Mouse (Mus musculus): ENCODE results near the gene Cacna1c. TPM values are rescaled to one million over a fixed set of nuclear protein-coding genes. Genes with fewer than 3 reads are reported as not detected.

The Cacna1c gene
- polyA plus RNA-seq, 1 experiment from 2014 or later: 13.7 TPM

DNA sequence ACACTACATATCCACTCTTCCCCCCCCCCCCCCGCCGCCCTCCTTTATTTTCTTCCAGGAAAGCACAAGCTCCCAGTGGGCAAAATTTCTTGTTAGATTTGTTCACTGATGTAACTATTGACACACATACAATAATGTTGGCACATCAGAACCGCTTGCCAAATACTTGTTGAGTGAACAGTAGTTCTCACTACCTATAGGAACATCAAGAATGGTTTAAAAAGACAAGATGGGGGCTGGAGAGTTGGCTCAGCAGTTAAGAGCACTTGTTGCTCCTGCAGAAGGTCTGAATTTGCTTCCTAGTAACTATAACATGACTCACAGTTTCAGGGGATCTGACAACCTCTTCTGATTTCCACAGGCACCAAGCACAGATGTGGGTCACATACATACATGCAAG lies 255.2 kb downstream of the Cacna1c start:
- Histone ChIP-seq H3K4me1 (ENCODE audit: control insufficient read depth, insufficient read depth, low read length) (no peaks in the 10 kb centered on the region), H3K4me2 (ENCODE audit: low read depth, low read length) (no peak overlapping the region), H3K9ac (replicated peaks; ENCODE audit: low read depth, low read length) (no peak overlapping the region), H3K4me3 (ENCODE audit: low read depth, low read length) (no peak overlapping the region), H3K27me3 (ENCODE audit: control insufficient read depth, insufficient read depth, low read length) (no peaks in the 10 kb centered on the region), H3K9me3 (ENCODE audit: control insufficient read depth, low read length) (no peaks in the 10 kb centered on the region), H3K36me3 (ENCODE audit: control insufficient read depth, insufficient read depth, low read length) (no peaks in the 10 kb centered on the region), H3K27ac (ENCODE audit: low read depth, low read length) (no peak overlapping the region)
- WGBS: 99% methylated on average over 2 of the region's 3 CpGs
- no peak for ATAC-seq (ENCODE audit: low read depth)

DNA sequence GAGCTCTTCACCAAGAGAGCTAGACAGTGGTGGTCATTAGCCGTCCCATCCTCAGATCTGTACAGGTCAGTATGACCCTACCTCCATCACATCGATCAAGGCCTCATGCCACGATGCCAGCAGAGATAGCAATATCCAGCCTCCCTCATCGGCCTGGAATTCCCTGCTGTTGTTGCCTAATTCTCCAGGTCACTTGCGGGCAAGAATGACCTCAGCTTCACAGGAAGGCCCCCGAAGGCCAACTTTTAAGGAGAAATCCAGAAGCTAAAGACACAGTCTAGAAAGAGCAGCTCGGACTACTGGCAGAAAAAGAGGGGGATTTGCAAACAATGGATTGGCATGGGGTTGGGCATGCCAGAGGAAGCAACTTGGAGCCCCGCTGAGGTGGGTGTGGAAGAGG lies 256.6 kb downstream of the Cacna1c start:
- H3K27ac ChIP-seq (ENCODE audit: low read depth, low read length): no peak overlapping the region
- no peak overlapping the region for H3K4me2 ChIP-seq (ENCODE audit: low read depth, low read length)
- H3K36me3 ChIP-seq (ENCODE audit: control insufficient read depth, insufficient read depth, low read length): no peaks in the 10 kb centered on the region
- H3K9me3 ChIP-seq (ENCODE audit: control insufficient read depth, low read length): no peaks in the 10 kb centered on the region
- H3K4me1 ChIP-seq (ENCODE audit: control insufficient read depth, insufficient read depth, low read length): no peaks in the 10 kb centered on the region
- H3K27me3 ChIP-seq (ENCODE audit: control insufficient read depth, insufficient read depth, low read length): no peaks in the 10 kb centered on the region
- 94% methylated on average over 8 of the region's 8 CpGs for WGBS
- H3K4me3 ChIP-seq (ENCODE audit: low read depth, low read length): no peak overlapping the region
- no peak overlapping the region for H3K9ac ChIP-seq (replicated peaks; ENCODE audit: low read depth, low read length)
- no peak for ATAC-seq (ENCODE audit: low read depth)

DNA sequence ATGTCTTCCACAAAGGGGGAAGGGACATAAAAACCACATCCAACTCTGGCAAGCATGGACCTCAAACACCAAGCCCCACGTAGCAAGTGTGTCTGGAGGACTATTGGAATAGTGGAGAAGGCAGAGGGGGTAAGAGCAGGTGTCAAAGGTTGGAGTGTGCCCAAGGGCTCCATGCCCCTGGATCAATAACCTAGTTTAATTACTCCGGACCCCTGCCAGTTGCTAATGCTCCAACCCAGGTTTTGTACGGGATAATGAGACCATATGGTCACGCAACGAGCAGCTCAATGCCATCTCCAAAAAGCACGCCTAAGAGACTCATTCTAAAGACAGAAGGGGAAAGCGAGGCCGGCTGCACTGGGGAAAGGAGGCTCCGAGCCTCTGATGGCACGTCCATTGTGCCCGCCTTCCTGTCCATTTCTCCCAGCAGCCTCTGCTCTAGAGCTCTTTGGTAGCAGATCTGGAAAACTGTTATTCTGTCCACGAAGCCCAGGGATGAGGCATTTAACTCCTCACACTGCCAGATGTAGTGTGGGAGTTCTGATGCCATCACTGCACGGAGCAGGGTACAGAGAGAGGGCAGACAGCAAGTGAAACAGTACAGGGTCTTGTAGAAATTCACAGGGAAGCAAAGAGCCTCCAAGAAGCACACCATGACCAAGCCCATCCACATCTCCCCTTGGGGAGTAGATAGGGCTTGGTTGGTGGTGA lies 257.7 kb downstream of the Cacna1c start:
- 53% methylated on average over 13 of the region's 13 CpGs for WGBS
- no peak overlapping the region for H3K27ac ChIP-seq (ENCODE audit: low read depth, low read length)
- H3K36me3 ChIP-seq (ENCODE audit: control insufficient read depth, insufficient read depth, low read length): no peaks in the 10 kb centered on the region
- H3K9me3 ChIP-seq (ENCODE audit: control insufficient read depth, low read length): no peaks in the 10 kb centered on the region
- ATAC-seq (ENCODE audit: low read depth): no peak
- H3K4me2 ChIP-seq (ENCODE audit: low read depth, low read length): no peak overlapping the region
- no peak overlapping the region for H3K4me3 ChIP-seq (ENCODE audit: low read depth, low read length)
- H3K4me1 ChIP-seq (ENCODE audit: control insufficient read depth, insufficient read depth, low read length): no peaks in the 10 kb centered on the region
- H3K27me3 ChIP-seq (ENCODE audit: control insufficient read depth, insufficient read depth, low read length): no peaks in the 10 kb centered on the region
- no peak overlapping the region for H3K9ac ChIP-seq (replicated peaks; ENCODE audit: low read depth, low read length)

DNA sequence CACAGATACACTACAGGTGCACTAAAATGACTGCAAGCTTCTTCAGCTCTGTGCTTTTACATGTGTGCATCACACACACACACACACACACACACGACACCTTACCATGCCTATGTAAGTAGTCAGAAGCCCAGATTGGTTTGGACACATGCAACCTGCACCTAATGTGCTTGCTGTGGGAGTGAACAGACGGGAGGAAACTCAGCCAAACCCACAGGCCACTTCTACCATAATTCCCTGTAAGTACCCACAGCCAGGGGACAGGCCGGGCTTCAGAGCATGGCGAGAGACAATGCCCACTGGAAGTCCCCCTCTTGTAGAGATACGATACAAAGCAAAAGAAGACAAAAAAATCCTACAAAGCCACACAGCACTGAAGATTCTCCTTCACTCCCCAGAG lies 258.7 kb downstream of the Cacna1c start:
- no peak overlapping the region for H3K9ac ChIP-seq (replicated peaks; ENCODE audit: low read depth, low read length)
- ATAC-seq (ENCODE audit: low read depth): no peak
- H3K4me3 ChIP-seq (ENCODE audit: low read depth, low read length): no peak overlapping the region
- no peaks in the 10 kb centered on the region for H3K36me3 ChIP-seq (ENCODE audit: control insufficient read depth, insufficient read depth, low read length)
- H3K9me3 ChIP-seq (ENCODE audit: control insufficient read depth, low read length): no peaks in the 10 kb centered on the region
- H3K27ac ChIP-seq (ENCODE audit: low read depth, low read length): no peak overlapping the region
- H3K27me3 ChIP-seq (ENCODE audit: control insufficient read depth, insufficient read depth, low read length): no peaks in the 10 kb centered on the region
- no peak overlapping the region for H3K4me2 ChIP-seq (ENCODE audit: low read depth, low read length)
- H3K4me1 ChIP-seq (ENCODE audit: control insufficient read depth, insufficient read depth, low read length): no peaks in the 10 kb centered on the region
- WGBS: 80% methylated on average over 5 of the region's 5 CpGs

DNA sequence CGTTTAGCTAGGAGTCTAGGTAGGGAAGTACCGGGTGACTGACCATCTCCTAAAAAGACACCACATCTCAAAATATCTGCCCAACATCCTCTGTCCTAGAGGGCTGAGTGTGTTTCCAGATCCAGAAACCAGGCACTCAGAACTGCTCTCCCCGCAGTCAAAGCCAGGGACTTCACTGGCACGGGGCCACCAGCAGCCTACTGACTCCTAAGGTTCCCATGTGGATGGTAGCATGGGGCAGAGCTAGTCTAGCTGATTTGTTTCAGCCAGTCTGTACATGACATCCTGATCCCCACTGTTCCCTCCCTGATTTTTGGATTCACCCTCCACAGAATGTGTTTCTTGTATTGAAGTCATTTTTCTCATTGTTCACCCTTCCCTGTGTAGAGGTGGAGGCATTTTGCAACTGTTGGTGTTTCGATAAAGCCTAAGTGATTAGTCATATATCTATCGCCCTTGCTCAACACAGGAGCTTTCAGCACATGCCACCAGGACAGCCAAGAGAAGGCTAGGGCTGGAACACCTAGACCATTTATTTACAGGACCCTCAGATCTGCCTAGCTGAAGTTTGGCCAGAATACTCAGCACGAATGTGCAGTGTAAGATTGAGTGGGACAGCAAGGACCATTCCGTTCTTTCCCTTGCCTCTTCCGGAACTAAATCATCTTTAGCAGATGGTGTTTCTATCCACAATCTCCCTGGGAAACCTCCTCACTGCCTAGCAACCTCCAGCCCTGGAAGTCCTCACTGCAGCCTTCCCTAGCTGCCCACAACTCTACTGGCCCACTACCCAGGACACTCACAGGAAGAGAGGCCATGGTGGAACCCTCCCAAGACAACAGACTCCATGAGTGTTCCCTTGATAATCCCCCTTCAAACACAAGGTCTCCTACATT lies 260.4 kb downstream of the Cacna1c start:
- Histone ChIP-seq H3K9ac (replicated peaks; ENCODE audit: low read depth, low read length) (no peak overlapping the region), H3K27me3 (ENCODE audit: control insufficient read depth, insufficient read depth, low read length) (no peaks in the 10 kb centered on the region), H3K4me2 (ENCODE audit: low read depth, low read length) (no peak overlapping the region), H3K27ac (ENCODE audit: low read depth, low read length) (no peak overlapping the region), H3K4me3 (ENCODE audit: low read depth, low read length) (no peak overlapping the region), H3K36me3 (ENCODE audit: control insufficient read depth, insufficient read depth, low read length) (no peaks in the 10 kb centered on the region), H3K4me1 (ENCODE audit: control insufficient read depth, insufficient read depth, low read length) (no peaks in the 10 kb centered on the region), H3K9me3 (ENCODE audit: control insufficient read depth, low read length) (no peaks in the 10 kb centered on the region)
- WGBS: 82% methylated on average over 9 of the region's 9 CpGs
- ATAC-seq (ENCODE audit: low read depth): no peak

DNA sequence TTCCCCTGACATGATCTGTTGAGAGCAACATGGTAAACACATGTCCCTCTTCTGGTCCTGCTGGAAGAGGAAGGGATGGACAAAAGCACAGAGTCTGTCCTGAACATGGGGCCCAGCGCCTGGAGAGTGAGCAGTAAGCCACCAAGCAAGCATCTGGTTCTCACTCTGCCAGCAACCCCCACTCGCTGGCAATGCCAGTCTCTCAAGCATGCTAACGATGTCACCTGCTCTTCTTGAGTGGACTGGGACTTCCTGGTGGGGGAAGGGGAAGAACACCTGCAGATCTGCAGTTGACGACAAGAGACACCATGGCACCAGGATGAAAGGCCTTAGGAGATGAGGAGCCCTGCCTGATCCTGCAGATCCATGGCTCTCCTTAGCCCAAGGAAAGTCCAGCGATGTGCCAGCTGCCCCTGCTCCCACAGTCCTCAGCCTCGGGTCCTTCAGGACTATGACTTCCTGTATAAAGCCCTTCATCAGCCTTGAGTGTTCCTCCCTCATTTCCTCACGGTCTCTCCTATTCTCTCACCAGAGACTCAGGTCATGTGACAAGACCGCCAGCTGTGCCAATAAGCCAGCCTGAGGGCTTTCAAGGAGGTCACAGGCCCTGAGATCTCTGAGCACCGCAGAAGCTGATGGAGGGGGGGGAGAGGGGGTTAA lies 261.8 kb downstream of the Cacna1c start:
- Histone ChIP-seq H3K4me1 (ENCODE audit: control insufficient read depth, insufficient read depth, low read length) (no peaks in the 10 kb centered on the region), H3K4me2 (ENCODE audit: low read depth, low read length) (no peak overlapping the region), H3K27ac (ENCODE audit: low read depth, low read length) (no peak overlapping the region), H3K27me3 (ENCODE audit: control insufficient read depth, insufficient read depth, low read length) (no peaks in the 10 kb centered on the region), H3K9me3 (ENCODE audit: control insufficient read depth, low read length) (no peaks in the 10 kb centered on the region), H3K36me3 (ENCODE audit: control insufficient read depth, insufficient read depth, low read length) (no peaks in the 10 kb centered on the region), H3K9ac (replicated peaks; ENCODE audit: low read depth, low read length) (no peak overlapping the region), H3K4me3 (ENCODE audit: low read depth, low read length) (no peak overlapping the region)
- WGBS: 70% methylated on average over 9 of the region's 9 CpGs
- ATAC-seq (ENCODE audit: low read depth): no peak

DNA sequence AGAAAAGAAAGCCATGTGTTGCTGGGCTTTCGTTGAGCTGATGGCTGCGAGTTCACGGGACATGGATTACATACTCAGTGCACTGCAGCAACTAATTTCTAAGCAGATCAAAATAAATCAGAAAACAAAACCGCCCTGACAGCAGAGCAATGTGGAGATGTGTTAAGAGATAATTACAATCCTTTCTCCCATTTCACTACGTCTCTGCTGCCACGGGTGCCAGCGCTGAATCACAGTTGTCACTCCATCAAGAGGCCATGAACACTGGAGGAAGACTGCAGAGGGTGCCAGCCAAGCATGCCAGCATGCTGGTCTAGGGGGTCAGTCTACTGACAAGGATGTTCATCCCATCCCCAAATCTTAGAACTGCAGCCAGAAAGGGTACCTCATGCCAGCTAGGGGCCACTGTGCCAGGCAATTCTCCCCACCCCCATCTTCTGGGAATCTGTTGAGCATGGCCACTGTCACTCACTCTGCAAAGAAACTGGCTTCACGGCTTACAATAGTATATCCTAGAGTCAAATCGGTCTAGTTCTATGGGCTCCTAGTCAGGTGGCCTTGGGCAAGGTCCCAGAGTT lies 263.1 kb downstream of the Cacna1c start:
- ATAC-seq (ENCODE audit: low read depth): no peak
- 90% methylated on average over 9 of the region's 9 CpGs for WGBS
- Histone ChIP-seq H3K27me3 (ENCODE audit: control insufficient read depth, insufficient read depth, low read length) (no peaks in the 10 kb centered on the region), H3K4me2 (ENCODE audit: low read depth, low read length) (no peak overlapping the region), H3K27ac (ENCODE audit: low read depth, low read length) (no peak overlapping the region), H3K9me3 (ENCODE audit: control insufficient read depth, low read length) (no peaks in the 10 kb centered on the region), H3K4me3 (ENCODE audit: low read depth, low read length) (no peak overlapping the region), H3K36me3 (ENCODE audit: control insufficient read depth, insufficient read depth, low read length) (no peaks in the 10 kb centered on the region), H3K4me1 (ENCODE audit: control insufficient read depth, insufficient read depth, low read length) (no peaks in the 10 kb centered on the region), H3K9ac (replicated peaks; ENCODE audit: low read depth, low read length) (no peak overlapping the region)

DNA sequence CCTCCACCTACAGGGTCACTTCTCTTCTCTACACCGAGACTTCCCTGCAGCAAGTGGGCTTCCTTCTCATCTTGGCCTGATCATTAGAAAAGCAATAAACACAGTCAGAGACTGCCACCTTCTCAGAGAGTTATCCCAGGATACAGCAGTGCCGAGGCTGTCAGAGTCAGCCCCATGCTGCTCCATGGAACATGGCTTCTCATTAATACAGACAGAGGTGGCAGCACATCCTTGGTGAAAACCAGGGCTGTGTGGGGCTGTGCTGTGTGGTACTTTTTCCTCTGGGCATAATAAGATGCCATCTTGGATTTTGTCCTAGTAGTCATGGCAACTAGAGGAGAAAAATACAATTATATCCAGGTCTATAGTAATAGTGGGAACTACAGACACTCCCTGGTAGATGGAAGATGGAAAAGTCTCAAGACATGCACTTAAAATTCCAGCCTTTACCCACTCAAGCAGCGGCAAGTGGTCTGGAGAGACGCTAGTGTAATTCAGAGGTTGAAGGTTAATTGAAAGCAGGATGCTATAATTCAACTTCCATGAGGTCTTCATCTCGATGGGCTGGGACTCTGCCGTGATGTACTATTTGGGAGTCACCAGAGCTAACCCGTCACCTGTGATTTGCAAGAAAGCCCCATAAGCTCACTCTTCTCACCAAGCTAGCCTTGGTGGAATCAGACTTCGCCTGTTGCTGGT lies 264.1 kb downstream of the Cacna1c start:
- 71% methylated on average over 8 of the region's 8 CpGs for WGBS
- ATAC-seq (ENCODE audit: low read depth): no peak
- H3K36me3 ChIP-seq (ENCODE audit: control insufficient read depth, insufficient read depth, low read length): no peaks in the 10 kb centered on the region

More for the DNA sequence above, 264.1 kb downstream of the Cacna1c start:
- Histone ChIP-seq H3K4me1 (ENCODE audit: control insufficient read depth, insufficient read depth, low read length) (no peaks in the 10 kb centered on the region), H3K4me2 (ENCODE audit: low read depth, low read length) (no peak overlapping the region), H3K27ac (ENCODE audit: low read depth, low read length) (no peak overlapping the region), H3K9me3 (ENCODE audit: control insufficient read depth, low read length) (no peaks in the 10 kb centered on the region), H3K9ac (replicated peaks; ENCODE audit: low read depth, low read length) (no peak overlapping the region), H3K27me3 (ENCODE audit: control insufficient read depth, insufficient read depth, low read length) (no peaks in the 10 kb centered on the region), H3K4me3 (ENCODE audit: low read depth, low read length) (no peak overlapping the region)
